Mouse (Mus musculus) effector memory CD4-positive, alpha-beta T cell, adult 7 months (primary cell): Measurements from ENCODE around the gene Ksr1. TPM values are rescaled to one million over a fixed set of nuclear protein-coding genes. Genes with fewer than 3 reads are reported as not detected.

Experiments
- polyA plus RNA-seq: library from polyadenylated mRNA; unstranded; fragments of 100-300 nt; shearing (Covaris generic); gene quantifications from one replicate; pipeline ENCODE4 v1.2.1, GENCODE M21; 2017

Ksr1 gene
- polyA plus RNA-seq: 10.4 TPM

GRCm38 (mm10) chr11:79146331-79146767, at the start of gene Ksr1:
Ksr1 (minus strand) TSS chr11:79146407.

GRCm38 (mm10) chr11:78984483-78985177, 161.6 kb downstream of the Ksr1 start, which contains the start of gene Lgals9:
Lgals9 (minus strand) TSS chr11:78984946.

Other genes with a start within 250 kb of the Ksr1 start
- gene Nos2, start 225.6 kb downstream of the Ksr1 start, polyA plus RNA-seq: not detected
- gene Lgals9, start 161.5 kb downstream of the Ksr1 start, polyA plus RNA-seq: 146 TPM
- gene Wsb1, start 108.3 kb upstream of the Ksr1 start, polyA plus RNA-seq: 386 TPM
- not detected for gene Gm9964, start 150.5 kb upstream of the Ksr1 start, polyA plus RNA-seq
- gene Nf1, start 193.3 kb upstream of the Ksr1 start, polyA plus RNA-seq: 3.7 TPM